Mouse (Mus musculus) limb, embryonic 10.5 days (tissue): Measurements from ENCODE around the gene Zfp143. TPM values are rescaled to one million over a fixed set of nuclear protein-coding genes. Genes with fewer than 3 reads are reported as not detected.

Source experiments
- DNase-seq: peaks from one replicate; pipeline ENCODE4 v3.0.0-alpha.2; 2017; ENCODE audit warnings: low spot score
- H3K27ac ChIP-seq: fragments of 300-500 bp; sonication (generic); 2 replicates; pipeline ENCODE4 v1.5.1; 2016; ENCODE audit warnings: mild to moderate bottlenecking
- H3K27me3 ChIP-seq: fragments of 300-500 bp; sonication (generic); 2 replicates; pipeline ENCODE4 v1.6.1; 2016; ENCODE audit warnings: low read depth, mild to moderate bottlenecking; ENCODE audit not compliant: poor library complexity, severe bottlenecking
- H3K36me3 ChIP-seq: fragments of 300-500 bp; sonication (generic); 2 replicates; pipeline ENCODE4 v1.6.1; 2016; ENCODE audit warnings: mild to moderate bottlenecking, moderate library complexity
- H3K4me1 ChIP-seq: fragments of 300-500 bp; sonication (generic); 2 replicates; pipeline ENCODE4 v1.6.1; 2016
- H3K4me3 ChIP-seq: fragments of 300-500 bp; sonication (generic); 2 replicates; pipeline ENCODE4 v1.5.1; 2016; ENCODE audit warnings: mild to moderate bottlenecking, moderate library complexity
- H3K9me3 ChIP-seq: fragments of 300-500 bp; sonication (generic); replicated peaks from 2 replicates; pipeline ENCODE4 v1.6.1; 2016; ENCODE audit warnings: mild to moderate bottlenecking
- WGBS: fragments of 180-500 bp; shearing (Covaris S2); methylation state at CpG from one replicate; pipeline ENCODE4 v1.1.7; 2016; 5-methylcytosine and 5-hydroxymethylcytosine counted together
- polyA plus RNA-seq: library from polyadenylated mRNA; unstranded; fragments of >200 nt; fragmentation: Nextera tagmentation; extraction: Ambion mirVana; gene quantifications from 2 replicates; pipeline ENCODE4 v1.2.1, GENCODE M21; 2016

The Zfp143 gene
- polyA plus RNA-seq, 1 experiment from 2014 or later: 27.5 TPM

DNA sequence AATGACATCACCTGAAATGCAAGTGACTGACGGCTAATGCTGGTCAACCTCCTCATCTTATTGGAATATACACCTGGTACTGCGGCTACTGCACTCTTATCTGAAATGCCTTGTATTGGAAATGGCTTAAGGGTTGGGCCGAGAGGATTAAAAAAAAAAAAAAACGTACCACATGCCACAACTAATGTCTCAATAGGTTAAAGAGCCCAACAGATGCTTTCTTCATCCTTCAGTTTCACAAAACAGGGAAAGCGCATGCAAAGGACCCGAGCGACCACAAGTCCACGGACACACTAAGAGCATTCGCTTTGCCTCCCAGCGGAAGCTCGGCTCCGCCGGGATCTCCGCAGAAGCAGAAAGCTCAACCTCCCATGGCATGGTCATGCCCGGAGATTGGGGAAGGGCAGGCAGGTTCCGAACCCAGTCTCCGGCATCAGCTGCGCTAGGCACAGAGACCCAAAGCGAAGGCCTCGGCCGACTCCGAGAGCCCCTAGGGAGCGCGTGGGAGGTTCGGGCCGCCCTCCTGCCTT, 283 bp upstream of the Zfp143 start:
- 2% methylated on average over 26 of the region's 26 CpGs for WGBS
- Histone ChIP-seq H3K9me3 (no peaks in the 10 kb centered on the region), H3K4me3 (peak overlapping the region; percentile 73), H3K4me1 (peaks cover 15% of the 10 kb centered on the region), H3K36me3 (peaks cover 58% of the 10 kb centered on the region), H3K27me3 (no peaks in the 10 kb centered on the region), H3K27ac (peak overlapping the region; percentile 100)
- DNase-seq: peak; percentile 84

DNA sequence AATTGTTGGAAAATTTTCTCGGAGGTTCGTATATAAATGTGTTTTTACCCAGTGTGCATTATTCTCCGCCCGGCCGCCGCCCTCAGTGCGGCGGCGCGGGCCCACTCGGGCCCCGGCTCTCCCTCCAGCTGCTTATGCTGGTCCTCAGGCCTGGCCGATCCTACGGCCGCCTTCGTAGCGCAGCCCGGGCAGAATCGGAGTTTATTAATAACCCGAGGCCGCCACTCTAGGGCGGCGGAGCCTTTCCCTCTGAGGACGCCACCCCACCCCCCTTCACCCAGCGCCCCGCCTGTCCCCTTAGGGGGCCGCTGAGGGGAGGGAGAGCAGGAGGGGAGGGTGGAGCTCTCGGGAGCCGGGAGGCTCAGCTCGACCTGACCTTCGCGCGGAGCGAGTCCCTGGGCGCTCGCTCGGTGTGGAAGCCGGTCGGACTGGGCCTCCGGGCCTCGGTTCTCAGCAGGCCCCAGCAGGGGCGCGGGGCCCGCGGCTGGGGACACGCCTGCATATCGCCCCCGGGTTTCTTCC, 796 bp downstream of the Zfp143 start:
- peak; percentile 88 for DNase-seq
- H3K27me3 ChIP-seq: no peaks in the 10 kb centered on the region
- H3K9me3 ChIP-seq: no peaks in the 10 kb centered on the region
- H3K4me3 ChIP-seq: peak overlapping the region; percentile 73
- WGBS: under 1% methylated on average over 48 of the region's 48 CpGs
- H3K27ac ChIP-seq: peak overlapping the region; percentile 100
- H3K4me1 ChIP-seq: peaks cover 15% of the 10 kb centered on the region
- peaks cover 56% of the 10 kb centered on the region for H3K36me3 ChIP-seq

DNA sequence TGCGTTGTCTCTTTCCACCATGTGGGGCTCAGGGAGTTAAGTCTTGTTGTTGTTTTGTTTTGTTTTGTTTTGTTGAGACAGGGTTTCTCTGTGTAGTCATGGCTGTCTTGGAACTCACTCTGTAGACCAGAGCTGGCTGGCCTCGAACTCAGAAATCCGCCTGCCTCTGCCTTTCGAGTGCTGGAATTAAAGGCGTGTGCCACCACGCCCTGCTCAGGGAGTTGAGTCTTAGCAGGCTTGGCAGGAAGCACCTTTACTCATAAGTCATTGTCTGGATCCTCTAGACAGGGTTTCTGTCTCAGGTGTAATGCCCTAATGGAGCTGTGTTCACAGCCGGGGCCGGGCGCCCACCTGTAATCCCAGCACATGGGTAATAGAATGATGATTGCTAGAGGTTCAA, 2.7 kb downstream of the Zfp143 start:
- Histone ChIP-seq H3K36me3 (peaks cover 57% of the 10 kb centered on the region), H3K27ac (no peak overlapping the region), H3K4me3 (no peak overlapping the region), H3K4me1 (peaks cover 15% of the 10 kb centered on the region), H3K27me3 (no peaks in the 10 kb centered on the region), H3K9me3 (no peaks in the 10 kb centered on the region)
- no peak for DNase-seq
- WGBS: 96% methylated on average over 9 of the region's 9 CpGs

DNA sequence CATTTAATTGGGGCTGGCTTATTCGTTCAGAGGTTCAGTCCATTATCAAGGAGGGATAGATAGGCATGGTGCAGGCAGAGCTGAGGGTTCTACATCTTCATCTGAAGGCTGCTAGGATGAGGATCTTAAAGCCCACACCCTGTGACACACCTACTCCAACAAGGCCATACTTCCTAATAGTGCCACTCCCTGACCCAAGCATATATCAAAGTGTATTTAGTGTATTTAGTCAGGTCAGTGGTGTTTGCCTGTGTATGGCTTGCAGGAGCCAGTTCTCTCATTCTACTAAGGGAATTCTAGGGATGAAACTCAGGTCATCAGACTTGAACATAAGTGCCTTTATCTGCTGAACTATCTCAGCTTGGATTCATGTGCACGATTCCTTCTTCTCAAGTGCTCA, 8.1 kb downstream of the Zfp143 start:
- Histone ChIP-seq H3K27me3 (no peaks in the 10 kb centered on the region), H3K9me3 (no peaks in the 10 kb centered on the region), H3K4me1 (no peaks in the 10 kb centered on the region), H3K36me3 (peaks cover 86% of the 10 kb centered on the region), H3K4me3 (no peak overlapping the region), H3K27ac (no peak overlapping the region)
- DNase-seq: no peak
- WGBS: 95% methylated on average over 2 of the region's 2 CpGs

DNA sequence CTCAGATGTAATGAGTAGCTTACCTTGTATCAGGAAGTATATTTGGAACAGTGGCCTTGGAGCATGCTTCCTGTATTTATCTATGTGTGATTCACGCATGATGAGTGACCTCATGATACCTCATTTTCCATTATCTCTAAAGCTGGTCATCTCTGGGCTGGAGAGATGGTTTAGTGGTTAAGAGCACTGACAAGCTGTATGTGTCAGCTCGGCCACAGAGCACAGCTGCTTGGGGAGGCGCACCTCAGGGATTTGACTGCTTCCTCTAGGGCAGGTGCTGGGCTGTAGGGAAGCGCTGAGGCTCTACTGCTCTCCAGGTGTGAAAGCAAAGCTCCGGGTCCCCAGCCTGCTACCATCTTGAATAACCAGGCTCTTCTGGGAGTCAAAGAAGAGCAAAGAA, 17.2 kb downstream of the Zfp143 start:
- H3K36me3 ChIP-seq: peaks cover 99% of the 10 kb centered on the region
- no peak overlapping the region for H3K4me3 ChIP-seq
- no peak overlapping the region for H3K27ac ChIP-seq
- no peaks in the 10 kb centered on the region for H3K27me3 ChIP-seq
- no peaks in the 10 kb centered on the region for H3K4me1 ChIP-seq
- no peak for DNase-seq
- H3K9me3 ChIP-seq: no peaks in the 10 kb centered on the region
- 90% methylated on average over 5 of the region's 5 CpGs for WGBS

DNA sequence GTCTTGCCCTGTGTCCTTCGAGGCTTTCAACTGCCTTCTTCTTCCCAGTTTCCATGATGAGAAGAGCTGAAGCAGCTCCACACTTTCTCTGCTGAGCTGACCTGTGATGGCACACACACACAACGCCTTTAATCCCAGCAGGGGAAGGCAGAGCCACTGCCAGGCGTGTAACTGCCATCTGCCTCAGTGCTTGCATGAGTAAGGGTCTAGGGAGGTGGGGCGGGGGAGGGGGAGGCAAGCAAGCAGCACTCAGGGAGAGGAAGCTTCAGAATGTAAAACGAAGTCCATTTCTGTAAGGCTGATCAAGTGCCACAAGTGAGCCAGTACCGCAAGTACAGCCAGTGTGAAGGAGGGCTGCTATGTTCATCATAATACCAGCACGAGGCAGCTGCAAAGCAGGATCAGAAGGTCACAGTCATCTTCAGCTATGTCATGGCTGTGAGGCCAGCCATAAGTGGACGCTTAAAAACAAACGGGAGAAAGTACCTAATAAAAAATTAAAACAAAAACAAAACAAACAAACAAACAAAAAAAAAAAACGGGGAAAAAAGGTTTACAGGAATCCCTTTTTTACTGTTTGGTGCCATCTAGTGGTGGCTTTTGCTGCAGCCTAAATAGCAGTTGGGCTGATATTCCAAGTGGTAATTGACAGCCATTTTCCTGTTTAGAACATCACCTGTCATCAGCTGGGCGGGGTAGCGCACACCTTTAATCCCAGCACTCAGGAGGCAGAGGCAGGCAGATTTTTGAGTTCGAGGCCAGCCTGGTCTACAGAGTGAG, 22.6 kb downstream of the Zfp143 start:
- peak; percentile 38 for DNase-seq

DNA sequence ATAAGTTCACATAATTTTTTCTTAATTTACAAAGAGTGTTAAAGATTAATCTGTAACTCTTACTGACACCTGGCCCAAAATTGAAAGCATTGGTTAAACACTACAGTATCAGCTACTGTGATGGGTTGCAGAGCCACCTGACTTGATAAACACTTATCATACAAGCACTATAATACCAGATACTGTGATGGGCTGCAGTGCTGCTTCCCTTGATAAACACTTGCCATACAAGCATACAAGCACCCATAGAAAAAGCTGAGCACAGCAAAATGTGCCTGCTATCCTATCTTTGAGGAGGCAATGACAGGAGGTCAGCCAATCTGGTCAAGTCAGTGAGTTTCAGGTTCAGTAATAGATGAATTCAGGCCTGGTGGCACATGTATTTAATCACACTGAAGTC, 24.2 kb downstream of the Zfp143 start:
- Histone ChIP-seq H3K36me3 (peaks cover 100% of the 10 kb centered on the region), H3K9me3 (no peaks in the 10 kb centered on the region)
- no peak for DNase-seq

More for the DNA sequence above, 22.6 kb downstream of the Zfp143 start:
- H3K27me3 ChIP-seq: no peaks in the 10 kb centered on the region
- no peak overlapping the region for H3K4me3 ChIP-seq
- no peaks in the 10 kb centered on the region for H3K4me1 ChIP-seq
- H3K27ac ChIP-seq: no peak overlapping the region
- peaks cover 100% of the 10 kb centered on the region for H3K36me3 ChIP-seq
- H3K9me3 ChIP-seq: no peaks in the 10 kb centered on the region
- WGBS: 64% methylated on average over 13 of the region's 13 CpGs

DNA sequence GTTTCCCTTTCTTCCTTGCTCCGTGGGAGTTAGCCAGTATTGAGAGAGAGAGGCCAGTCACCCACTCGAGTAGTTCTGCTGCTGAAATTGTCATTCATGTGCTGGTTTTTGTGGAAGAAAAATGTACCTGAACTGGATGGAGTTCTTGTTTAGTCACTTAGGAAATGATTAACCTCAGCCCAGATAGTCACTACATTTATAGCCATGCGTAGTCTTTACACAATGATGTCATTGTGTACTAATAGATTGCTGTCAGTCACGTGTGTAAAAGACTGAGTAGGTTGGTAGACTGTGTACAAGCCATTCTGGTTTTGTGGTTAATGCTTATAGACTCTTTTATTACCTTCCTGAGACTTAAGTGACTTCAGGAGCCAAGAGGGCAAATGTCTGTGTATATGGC, 26.9 kb downstream of the Zfp143 start:
- DNase-seq: no peak

More for the DNA sequence above, 24.2 kb downstream of the Zfp143 start:
- Histone ChIP-seq H3K4me1 (no peaks in the 10 kb centered on the region), H3K27ac (no peak overlapping the region), H3K27me3 (no peaks in the 10 kb centered on the region), H3K4me3 (no peak overlapping the region)

DNA sequence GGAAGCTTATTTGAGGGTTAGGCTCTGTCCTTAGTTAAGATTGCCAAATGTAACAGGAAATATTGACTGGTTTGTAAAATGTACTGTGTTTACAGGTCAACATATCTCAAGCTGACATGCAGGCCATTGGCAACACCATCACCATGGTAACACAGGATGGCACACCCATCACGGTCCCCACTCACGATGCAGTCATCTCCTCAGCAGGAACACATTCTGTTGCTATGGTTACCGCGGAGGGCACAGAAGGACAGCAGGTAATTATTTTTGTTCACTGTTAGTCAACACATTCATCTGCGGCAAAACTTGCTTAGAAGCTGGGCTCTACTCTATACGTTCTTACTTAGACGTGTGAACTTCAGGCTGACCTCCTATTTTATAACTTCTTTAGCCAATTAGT, 30.7 kb downstream of the Zfp143 start:
- Histone ChIP-seq H3K27ac (no peak overlapping the region), H3K36me3 (peaks cover 100% of the 10 kb centered on the region), H3K4me3 (no peak overlapping the region), H3K4me1 (no peaks in the 10 kb centered on the region), H3K9me3 (no peaks in the 10 kb centered on the region), H3K27me3 (no peaks in the 10 kb centered on the region)
- 87% methylated on average over 7 of the region's 7 CpGs for whole genome bisulfite sequencing
- no peak for DNase-seq

More for the DNA sequence above, 26.9 kb downstream of the Zfp143 start:
- no peak overlapping the region for H3K4me3 ChIP-seq
- H3K4me1 ChIP-seq: no peaks in the 10 kb centered on the region
- H3K27ac ChIP-seq: no peak overlapping the region
- no peaks in the 10 kb centered on the region for H3K27me3 ChIP-seq
- no peaks in the 10 kb centered on the region for H3K9me3 ChIP-seq
- H3K36me3 ChIP-seq: peaks cover 100% of the 10 kb centered on the region
- 89% methylated on average over 4 of the region's 4 CpGs for WGBS

DNA sequence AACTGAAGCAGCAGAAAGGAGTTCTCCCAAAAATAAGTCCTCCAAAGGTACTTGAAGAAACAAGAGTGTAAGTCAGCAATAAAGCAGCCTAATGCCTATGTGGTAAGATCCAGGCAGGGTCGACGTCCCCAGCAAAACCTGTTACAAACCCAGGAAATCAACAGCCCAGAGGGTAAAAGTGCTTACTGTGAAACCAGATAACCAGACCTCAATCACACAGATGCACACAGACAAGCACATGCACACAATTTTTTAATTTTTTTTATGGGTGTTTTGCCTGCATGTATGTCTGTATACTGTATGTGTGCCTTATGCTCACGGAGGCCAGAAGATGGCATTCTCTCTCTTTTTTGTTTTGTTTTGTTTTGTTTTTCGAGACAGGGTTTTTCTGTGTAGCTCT, 35.3 kb downstream of the Zfp143 start:
- Histone ChIP-seq H3K4me1 (0 out of 2 replicates have a peak, but pooled peaks cover 7% of the 10 kb centered on the region), H3K27me3 (no peaks in the 10 kb centered on the region), H3K36me3 (peaks cover 64% of the 10 kb centered on the region), H3K4me3 (no peak overlapping the region), H3K9me3 (no peaks in the 10 kb centered on the region), H3K27ac (no peak overlapping the region)
- no peak for DNase-seq
- WGBS: 93% methylated on average over 4 of the region's 4 CpGs

DNA sequence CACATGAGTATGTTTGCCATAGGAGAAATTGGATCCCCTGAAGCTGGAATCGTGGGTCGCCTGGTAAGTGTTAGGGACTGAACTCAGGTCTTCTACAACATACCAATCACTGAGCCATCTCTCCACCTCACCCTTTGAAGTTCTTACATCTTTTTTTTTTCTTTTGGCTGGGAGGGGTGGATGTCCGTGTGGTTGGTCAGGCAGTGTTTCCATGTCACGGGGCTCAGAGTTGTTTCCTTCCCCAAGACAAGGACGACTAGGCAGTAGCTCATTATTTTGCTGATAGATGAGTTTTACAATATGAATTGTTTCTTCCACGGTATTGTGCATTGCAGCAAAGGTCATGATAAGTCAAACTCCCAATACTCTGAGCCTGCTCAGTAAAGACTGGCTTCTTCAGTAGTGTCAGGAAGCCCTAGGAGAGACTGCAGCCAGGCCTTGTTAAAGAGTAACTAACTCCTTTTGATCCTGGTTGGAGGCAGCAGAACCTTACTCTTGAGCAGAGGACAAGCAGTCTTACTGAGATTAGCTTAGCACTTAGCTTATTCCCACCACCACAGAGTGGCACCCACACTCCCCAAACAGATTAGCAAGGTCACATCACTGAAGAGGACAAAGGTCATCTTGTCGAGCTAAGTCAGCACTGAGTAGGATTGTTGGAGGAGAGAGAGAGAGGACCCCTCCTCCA, 36.2 kb downstream of the Zfp143 start:
- H3K27me3 ChIP-seq: no peaks in the 10 kb centered on the region
- H3K27ac ChIP-seq: no peak overlapping the region
- 47% methylated on average over 7 of the region's 7 CpGs for WGBS
- no peak for DNase-seq
- H3K4me1 ChIP-seq: 0 out of 2 replicates have a peak, but pooled peaks cover 7% of the 10 kb centered on the region
- no peak overlapping the region for H3K4me3 ChIP-seq
- H3K36me3 ChIP-seq: peaks cover 55% of the 10 kb centered on the region
- no peaks in the 10 kb centered on the region for H3K9me3 ChIP-seq

DNA sequence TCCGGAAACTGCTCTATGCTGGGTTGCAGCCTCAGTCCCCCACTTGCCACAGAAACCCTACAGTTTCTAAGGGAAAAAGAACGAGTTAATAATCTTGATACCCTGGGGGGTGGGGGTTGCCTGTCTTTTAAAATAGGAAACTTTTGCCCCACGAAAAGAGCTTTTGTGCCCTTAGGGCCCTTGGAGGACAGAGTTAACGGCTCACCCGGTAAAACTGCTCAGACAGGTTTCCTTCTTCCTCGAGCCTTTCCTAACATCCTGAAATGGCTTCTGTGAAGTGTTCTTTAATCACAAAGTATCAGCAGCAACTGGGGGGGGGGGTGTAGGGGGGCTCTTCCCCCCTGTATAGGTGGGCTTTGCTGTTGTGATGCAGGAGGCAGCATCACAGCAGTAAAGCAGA, 39.8 kb downstream of the Zfp143 start:
- peaks cover 19% of the 10 kb centered on the region for H3K36me3 ChIP-seq
- peak overlapping the region; percentile 30; the same call in 1 of the 2 replicates for H3K27ac ChIP-seq
- no peak overlapping the region for H3K4me3 ChIP-seq
- DNase-seq: no peak
- 48% methylated on average over 6 of the region's 6 CpGs for WGBS
- H3K9me3 ChIP-seq: no peaks in the 10 kb centered on the region
- H3K27me3 ChIP-seq: no peaks in the 10 kb centered on the region
- H3K4me1 ChIP-seq: 0 out of 2 replicates have a peak, but pooled peaks cover 7% of the 10 kb centered on the region

DNA sequence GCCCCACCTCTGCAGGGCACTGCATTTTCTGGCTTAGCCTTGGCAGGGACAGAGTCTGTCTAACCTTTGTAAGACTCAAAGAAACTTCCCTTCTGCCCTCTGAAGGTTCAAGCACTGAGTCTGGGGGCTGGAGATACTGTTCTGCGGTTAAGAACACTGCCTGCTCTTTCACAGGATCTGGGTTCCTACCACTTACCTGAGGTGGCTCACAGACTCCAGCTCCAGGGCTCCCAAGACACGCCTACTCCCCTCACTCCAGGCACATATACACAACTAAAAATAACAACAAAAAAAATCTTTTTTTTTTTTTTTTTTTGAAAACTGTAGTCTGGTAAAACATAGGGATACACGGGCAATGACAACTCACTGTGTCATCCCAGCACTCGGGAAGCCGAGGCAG, 40.2 kb downstream of the Zfp143 start:
- no peak overlapping the region for H3K4me3 ChIP-seq
- 77% methylated on average over 5 of the region's 5 CpGs for WGBS
- DNase-seq: no peak
- H3K36me3 ChIP-seq: peaks cover 15% of the 10 kb centered on the region
- H3K27ac ChIP-seq: peak overlapping the region; percentile 30; the same call in 1 of the 2 replicates
- 0 out of 2 replicates have a peak, but pooled peaks cover 7% of the 10 kb centered on the region for H3K4me1 ChIP-seq
- H3K9me3 ChIP-seq: no peaks in the 10 kb centered on the region
- H3K27me3 ChIP-seq: no peaks in the 10 kb centered on the region
